Mouse (Mus musculus) gastrocnemius, postnatal 10 days (tissue): Measurements from ENCODE around the gene Yipf3. TPM values are rescaled to one million over a fixed set of nuclear protein-coding genes. Genes with fewer than 3 reads are reported as not detected.

Source experiments
- DNase-seq: peaks from one replicate; pipeline ENCODE4 v3.0.0; 2021; ENCODE audit warnings: mixed read lengths
- microRNA-seq, 2 experiments: library from miRNA; unstranded; fragments of <30 nt; microRNA quantifications; one replicate each; pipeline ENCODE4 v1.2.0; 2021
- total RNA-seq, 2 experiments: library from RNA; stranded (reverse); gene quantifications; 2 replicates each; pipeline ENCODE4 v1.2.3; 2021

The Yipf3 gene
- total RNA-seq, 2 experiments from 2014 or later, result 53.6 to 66.6 TPM

DNA sequence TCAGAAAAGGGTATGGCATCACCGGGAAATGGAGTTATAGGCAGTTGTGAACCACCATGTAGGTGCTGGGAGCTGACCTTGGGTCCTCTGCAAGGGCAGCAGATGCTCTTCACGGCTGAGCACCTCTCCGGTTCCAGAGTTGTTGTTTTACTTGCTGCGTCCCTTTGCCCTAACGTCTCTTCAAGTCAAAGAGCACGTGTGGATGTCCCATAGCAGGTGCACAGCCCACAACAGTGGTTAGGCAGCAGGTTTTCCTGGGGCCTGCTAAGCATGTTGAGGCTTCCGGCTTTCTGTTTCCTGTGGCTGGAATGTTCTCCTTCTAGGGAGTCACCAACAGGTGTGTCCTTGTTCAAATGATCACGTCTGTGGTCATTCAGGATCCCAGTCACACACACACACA is 36.0 kb downstream of the Yipf3 start:
- no peak for DNase-seq

DNA sequence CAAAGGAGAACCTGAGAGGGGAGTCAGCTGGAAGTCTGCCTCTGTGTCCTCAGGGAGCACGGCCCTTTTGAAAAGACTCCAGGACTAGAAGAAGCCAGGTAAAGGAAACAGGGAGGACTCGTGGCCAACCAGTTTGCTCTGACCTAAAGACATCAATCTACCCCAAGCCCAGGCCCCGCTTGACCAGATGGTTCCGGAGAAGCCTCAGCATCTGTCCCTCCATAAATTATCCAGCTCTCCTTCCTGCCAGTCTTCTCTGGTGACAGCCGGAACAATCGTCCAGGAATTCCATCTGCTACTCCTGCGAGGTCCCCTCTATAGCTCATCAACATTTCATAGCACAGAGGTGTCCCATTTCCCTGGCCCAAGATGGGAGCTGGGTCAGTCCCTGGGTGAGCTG is 36.8 kb downstream of the Yipf3 start:
- DNase-seq, result no peak

- DNase-seq, result no peak
Observed at GRCm38 (mm10) chr17:46285407-46285806, 37.5 kb downstream of the Yipf3 start.

DNA sequence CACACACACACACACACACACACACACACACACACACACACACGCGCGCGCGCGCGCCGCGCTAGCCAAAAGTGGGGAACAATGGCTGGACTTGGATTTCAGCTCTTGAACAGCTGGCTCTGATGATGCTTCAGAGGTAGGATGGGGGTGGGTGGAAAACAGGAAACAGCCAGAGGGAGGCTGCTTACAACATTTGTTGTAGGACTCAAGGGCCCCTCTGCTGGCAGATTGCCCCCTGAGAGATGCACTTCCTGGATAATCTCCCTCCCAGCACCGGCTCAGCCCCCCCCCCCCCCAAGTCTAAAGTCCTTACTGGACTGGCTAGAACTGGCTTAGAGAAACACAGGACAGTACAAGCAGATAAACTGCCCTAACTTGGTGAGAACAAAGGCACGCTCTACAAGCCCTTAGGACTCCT is 39.8 kb downstream of the Yipf3 start:
- peak; percentile 76 for DNase-seq

GRCm38 (mm10) chr17:46296601-46297000 is 48.7 kb downstream of the Yipf3 start:
- no peak for DNase-seq

DNA sequence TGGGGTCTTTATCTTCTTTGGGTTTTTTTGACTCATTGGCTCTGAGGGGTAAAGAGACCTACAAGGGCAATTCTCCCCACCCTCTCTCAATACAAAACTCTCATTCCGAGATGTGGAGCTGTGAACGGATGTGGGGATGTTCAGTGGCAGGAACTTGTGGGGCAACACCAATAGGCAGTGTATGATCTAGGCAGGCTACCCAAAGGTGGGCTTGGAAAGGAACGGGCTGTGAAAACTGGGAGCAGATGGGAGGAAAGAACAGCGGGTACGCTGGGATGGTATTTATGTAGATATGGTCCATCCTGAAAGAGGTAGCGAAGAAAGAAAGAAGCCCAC is 49.1 kb downstream of the Yipf3 start:
- DNase-seq, result no peak

DNA sequence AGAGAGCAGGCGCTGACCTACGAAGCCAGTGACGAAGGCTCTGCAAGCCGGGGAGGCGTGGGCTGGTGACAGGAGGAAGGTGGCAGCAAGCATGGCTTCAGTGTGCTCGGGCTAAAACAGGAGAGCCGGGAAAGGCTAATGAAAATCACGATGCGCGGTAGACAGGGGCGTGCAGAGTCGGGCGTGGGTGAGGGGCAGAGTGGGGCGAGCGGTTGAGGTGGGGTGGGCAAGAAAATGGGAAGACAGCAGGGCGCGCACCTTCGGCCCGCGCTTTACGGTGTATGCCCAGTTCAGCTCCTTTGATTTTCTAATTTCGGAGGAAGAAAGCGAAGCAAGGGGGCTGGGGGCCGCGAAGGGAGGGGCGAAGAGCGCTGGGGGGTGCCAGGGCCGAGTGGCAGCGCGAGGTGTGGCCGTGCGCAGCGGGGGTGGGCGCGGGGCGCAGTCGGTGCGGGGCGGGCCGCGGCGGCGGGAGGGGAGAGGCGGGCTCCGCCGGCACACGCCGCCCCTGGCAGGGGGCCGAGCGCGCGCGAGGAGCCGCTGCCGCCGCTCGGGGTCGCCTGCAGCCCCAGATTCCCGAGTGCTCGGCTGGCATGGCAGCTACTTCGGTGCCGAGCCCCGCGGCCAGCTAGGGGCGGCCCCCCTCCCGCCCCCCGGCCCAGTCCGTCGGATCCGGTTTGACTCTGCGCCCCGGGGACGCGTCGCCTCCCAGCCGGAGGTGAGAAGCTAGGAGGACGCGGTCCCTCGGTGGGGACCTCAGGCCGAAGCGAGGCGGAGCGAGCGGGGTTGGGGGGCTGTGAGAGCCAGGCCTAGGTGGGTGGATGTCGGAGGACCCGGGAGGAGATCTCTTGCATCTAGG is 49.7 kb downstream of the Yipf3 start, which contains the start of gene Dlk2:
Gene Dlk2, plus strand, starts transcription at position 58 of the 856 bp plus-strand sequence.
- DNase-seq, result no peak

DNA sequence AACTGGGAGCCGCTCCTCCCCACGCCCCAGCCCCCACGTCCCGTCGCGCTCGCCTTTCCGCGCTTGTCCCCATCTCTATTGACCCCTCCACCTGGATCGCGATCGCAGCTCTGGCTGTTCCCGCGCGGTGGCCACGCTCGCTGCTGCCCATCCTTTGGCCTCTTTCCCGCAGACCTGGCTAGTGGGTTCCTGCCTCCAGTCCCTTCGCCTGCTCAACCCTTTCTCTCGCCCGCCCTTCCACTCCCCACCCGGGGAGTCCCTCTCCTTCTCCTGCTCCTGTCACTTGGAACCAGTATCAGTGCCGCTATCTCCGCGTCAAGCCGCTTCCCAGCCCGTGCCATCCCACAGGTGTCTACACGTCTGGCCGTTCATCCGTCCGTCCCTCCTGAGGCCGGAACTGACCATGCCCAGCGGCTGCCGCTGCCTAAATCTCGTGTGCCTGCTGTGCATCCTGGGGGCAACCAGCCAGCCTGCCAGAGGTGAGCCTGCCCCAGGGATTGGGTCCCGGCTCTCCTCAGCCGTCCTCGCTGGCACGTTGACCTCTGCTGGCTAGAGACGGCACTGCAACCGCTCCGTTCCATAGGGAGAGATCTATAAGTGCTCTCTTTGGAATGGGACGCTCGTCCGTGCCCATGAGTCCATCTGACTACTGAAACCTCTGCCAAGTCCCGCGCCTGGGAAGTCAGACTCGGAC is 50.5 kb downstream of the Yipf3 start:
- DNase-seq, result peak; percentile 81

- DNase-seq, result no peak
Observed at GRCm38 (mm10) chr17:46301892-46302291, 54.0 kb downstream of the Yipf3 start.

Small RNA genes within 50 kb of the gene (microRNA-seq; reads per million reads assigned to microRNA genes)
- gene Mir693, result 0 reads per million in 2 experiments

Other genes with a start within 250 kb of the Yipf3 start
- 100 to 1,000 TPM in 1 of 2 experiments, 10 to 100 TPM in 1; 73.8 to 125 TPM for gene Vegfa, start 215.7 kb upstream of the Yipf3 start, total RNA-seq
- 10 to 100 TPM; 62.6 to 63.8 TPM for gene Mrps18a, start 137.1 kb upstream of the Yipf3 start, total RNA-seq
- under 1 TPM; 0.49 to 0.84 TPM for gene Rsph9, start 103.9 kb upstream of the Yipf3 start, total RNA-seq
- gene Mad2l1bp, start 94.5 kb upstream of the Yipf3 start, total RNA-seq, result 10 to 100 TPM; 14.0 to 14.7 TPM
- 10 to 100 TPM; 44.9 to 59.2 TPM for gene Gtpbp2, start 87.0 kb upstream of the Yipf3 start, total RNA-seq
- gene Polh, start 45.4 kb upstream of the Yipf3 start, total RNA-seq, result 10 to 100 TPM; 13.7 to 14.9 TPM
- gene Xpo5, start 45.3 kb upstream of the Yipf3 start, total RNA-seq, result 10 to 100 TPM; 15.8 to 18.8 TPM
- gene Polr1c, start within 50 bp of the Yipf3 start, total RNA-seq, result 10 to 100 TPM; 18.5 to 21.8 TPM
- under 1 TPM; 0.54 to 0.79 TPM for gene Lrrc73, start 5.5 kb downstream of the Yipf3 start, total RNA-seq
- 10 to 100 TPM; 42.3 to 64.0 TPM for gene Tjap1, start 34.9 kb downstream of the Yipf3 start, total RNA-seq
- under 1 TPM; 0.35 to 0.79 TPM for gene Dlk2, start 49.3 kb downstream of the Yipf3 start, total RNA-seq
- gene Abcc10, start 80.3 kb downstream of the Yipf3 start, total RNA-seq, result 1 to 10 TPM; 3.5 to 4.2 TPM
- gene Zfp318, start 135.7 kb downstream of the Yipf3 start, total RNA-seq, result 10 to 100 TPM; 17.5 to 24.1 TPM
- 1 to 10 TPM; 1.9 to 2.0 TPM for gene Crip3, start 180.8 kb downstream of the Yipf3 start, total RNA-seq
- under 1 TPM in 1 of 2 experiments, not detected in 1; 0.36 TPM for gene Slc22a7, start 190.4 kb downstream of the Yipf3 start, total RNA-seq
- gene Ttbk1, start 239.6 kb downstream of the Yipf3 start, total RNA-seq, result 1 to 10 TPM; 3.9 to 4.5 TPM
- 1 to 10 TPM; 4.9 to 5.2 TPM for gene Dnph1, start 248.6 kb downstream of the Yipf3 start, total RNA-seq